Mouse (Mus musculus) frontal cortex, postnatal 14 days (tissue): ENCODE results near the gene Olfr1233.

Source experiments
- DNase-seq, 2 experiments: peaks; one replicate each; pipeline ENCODE4 v3.0.0; 2022; ENCODE audit warnings: low spot score in 2 of 2

The Olfr1233 gene

GRCm38 (mm10) chr2:89342298-89342697 is at the start of gene Olfr1233:
Gene Olfr1233 (minus strand): TSS chr2:89342398.
- DNase-seq: no peak

- no peak for DNase-seq
Observed at GRCm38 (mm10) chr2:89364765-89365164, 22.6 kb upstream of the Olfr1233 start, which contains the start of gene Olfr1234. Gene Olfr1234 (minus strand): TSS chr2:89364865.

- DNase-seq: no peak
Observed at GRCm38 (mm10) chr2:89329575-89329974, 12.6 kb downstream of the Olfr1233 start, which contains the start of gene Olfr1232. Gene Olfr1232 (minus strand): TSS chr2:89329675.

- no peak for DNase-seq
Observed at GRCm38 (mm10) chr2:89306974-89307373, 35.2 kb downstream of the Olfr1233 start, which contains the start of gene Olfr1231. Gene Olfr1231 (minus strand): TSS chr2:89307074.

GRCm38 (mm10) chr2:89297168-89297567 is 45.0 kb downstream of the Olfr1233 start, which contains the start of gene Olfr1230:
Gene Olfr1230 (minus strand): TSS chr2:89297268.
- no peak for DNase-seq

GRCm38 (mm10) chr2:89287914-89288313 is 54.3 kb downstream of the Olfr1233 start, which contains the start of gene Olfr1229:
Gene Olfr1229 (minus strand): TSS chr2:89288014.
- DNase-seq: no peak
